30 mouse cellular contexts compared by ENCODE assay signal in the genomic region with DNA sequence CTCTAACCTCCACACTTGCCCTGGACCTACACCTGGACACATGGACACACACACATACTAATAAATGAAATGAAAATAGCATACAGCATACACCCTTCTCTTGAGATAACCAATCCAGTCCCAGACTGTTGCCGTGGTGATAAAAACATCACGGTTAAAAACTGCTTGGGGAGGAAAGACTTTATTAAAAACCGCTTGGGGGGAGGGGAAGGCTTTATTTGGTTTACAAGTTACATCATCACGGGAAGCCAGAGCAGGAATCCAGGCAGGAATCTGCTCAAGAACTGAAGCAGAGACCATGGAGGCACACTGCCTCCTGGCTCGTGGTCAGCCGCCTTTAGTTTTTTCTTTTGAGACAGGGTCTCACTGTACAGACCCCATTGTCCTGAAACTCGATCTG. TPM values are rescaled to one million over a fixed set of nuclear protein-coding genes. Genes with fewer than 3 reads are reported as not detected.
"Had no signal": no experiment of that assay in that cellular context is flagged by ENCODE, and none has a peak within 500 bp of the region (broad histone marks: within the 10 kb centered on the region; RNA-seq: fewer than 3 reads in every experiment).

No protein-coding gene starts in this region.

- DNase-seq: kidney, adult 18-20 months; kidney, adult 9 months; kidney, postnatal 14 days; kidney, postnatal 4 days; liver, embryonic 13.5 days; lung, postnatal 10 days; midbrain, embryonic 14.5 days; thymus, adult 18-20 months; thymus, postnatal 14 days; thymus, postnatal 4 days had no signal

- H3K4me2 ChIP-seq: liver, embryonic 13.5 days; lung, embryonic 15.5 days; neural tube, embryonic 13.5 days had no signal

- H3K4me3 ChIP-seq: liver, embryonic 13.5 days; lung, embryonic 15.5 days; myocyte; neural tube, embryonic 13.5 days had no signal

- H3K9me3 ChIP-seq: liver, embryonic 13.5 days; lung, embryonic 15.5 days; neural tube, embryonic 13.5 days had no signal

- H3K36me3 ChIP-seq: liver, embryonic 13.5 days; lung, embryonic 15.5 days; neural tube, embryonic 13.5 days had no signal

- ATAC-seq: intestine, embryonic 16.5 days had no signal

- H3K27me3 ChIP-seq: liver, embryonic 13.5 days; lung, embryonic 15.5 days; neural tube, embryonic 13.5 days had no signal

- H3K9ac ChIP-seq: liver, embryonic 13.5 days; lung, embryonic 15.5 days; neural tube, embryonic 13.5 days had no signal

- H3K27ac ChIP-seq: liver, embryonic 13.5 days; lung, embryonic 15.5 days; macrophage; neural tube, embryonic 13.5 days had no signal

- H3K4me1 ChIP-seq: liver, embryonic 13.5 days; neural tube, embryonic 13.5 days had no signal

RNA-seq across cellular contexts. Expression of a gene that starts 3.4 kb away (rescaled TPM):
- total RNA-seq: layer of hippocampus, adult 18-20 months; layer of hippocampus, postnatal 14 days; left cerebral cortex, adult 8-10 months; left cerebral cortex, postnatal 25 days; liver, adult 2 months; megakaryocyte, adult 5-6 weeks; monocyte, adult 5-6 weeks; neutrophil, adult 5-6 weeks had no signal
- polyA plus RNA-seq: intestine, embryonic 16.5 days; kidney, embryonic 16.5 days; limb, embryonic 11.5 days; limb, embryonic 14.5 days; liver, adult 2 months; liver, embryonic 13.5 days; liver, embryonic 16.5 days; lung, embryonic 15.5 days; macrophage; midbrain, embryonic 14.5 days; myocyte; neural tube, embryonic 13.5 days; small intestine, adult 2 months; spleen, adult 2 months; stomach, embryonic 16.5 days had no signal

RNA-seq across cellular contexts. Expression of a gene that starts 8.8 kb away (rescaled TPM):
- total RNA-seq: layer of hippocampus, adult 18-20 months; left cerebral cortex, adult 8-10 months; left cerebral cortex, postnatal 25 days; liver, adult 2 months; megakaryocyte, adult 5-6 weeks; monocyte, adult 5-6 weeks; neutrophil, adult 5-6 weeks had no signal
- polyA plus RNA-seq: intestine, embryonic 16.5 days; kidney, embryonic 16.5 days; limb, embryonic 11.5 days; liver, adult 2 months; liver, embryonic 13.5 days; liver, embryonic 16.5 days; lung, embryonic 15.5 days; macrophage; midbrain, embryonic 14.5 days; myocyte; neural tube, embryonic 13.5 days; small intestine, adult 2 months; stomach, embryonic 16.5 days had no signal
